Mouse (Mus musculus) embryonic fibroblast, embryonic 13.5 days (primary cell): ENCODE measurements around the gene Dscam.

Experiments used
- CTCF ChIP-seq: IDR thresholded peaks from 2 replicates; pipeline ENCODE4 v1.5.1; 2011; ENCODE audit warnings: mild to moderate bottlenecking, control low read depth, low read length, moderate library complexity, borderline replicate concordance; ENCODE audit not compliant: insufficient read depth
- POLR2A ChIP-seq: IDR thresholded peaks from 2 replicates; pipeline ENCODE4 v1.6.1; 2011; ENCODE audit warnings: low read depth, mild to moderate bottlenecking, control low read depth, low read length, moderate library complexity

DNA sequence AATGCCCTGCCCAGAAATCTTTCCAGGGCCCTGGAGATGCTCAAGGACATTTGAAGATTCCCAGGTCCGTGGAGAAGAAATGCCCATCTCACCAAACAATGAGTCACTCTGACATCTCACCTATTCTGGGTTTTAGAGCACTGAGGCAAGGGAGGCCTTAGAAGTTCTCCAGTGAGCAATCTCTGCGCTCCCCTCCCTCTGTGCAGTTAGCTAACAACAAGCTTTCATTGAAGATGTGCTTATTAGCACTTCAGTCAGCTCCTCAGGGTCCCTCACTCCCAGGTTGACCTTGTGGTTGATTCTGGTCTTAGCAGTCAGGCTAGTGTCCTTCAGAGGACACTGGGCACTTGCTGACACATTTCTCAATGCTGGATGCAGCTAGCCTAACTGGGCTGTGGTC lies 265.8 kb downstream of the Dscam start:
- TF ChIP-seq CTCF (no peak), POLR2A (no peak)
